Mouse (Mus musculus): Measurements from ENCODE around the gene Ndufa9. TPM values are rescaled to one million over a fixed set of nuclear protein-coding genes. Genes with fewer than 3 reads are reported as not detected.

Gene Ndufa9
- total and polyA plus RNA-seq, 2 experiments, result 132 to 143 TPM

GRCm38 (mm10) chr6:126816338-126816737 lies 32.6 kb downstream of the Ndufa9 start:
- Histone ChIP-seq H3K79me2 (ENCODE audit: control insufficient read depth, insufficient read depth, low read length) (no peaks in the 10 kb centered on the region), H3K9ac (ENCODE audit: low read depth, low read length) (no peak overlapping the region), H3K4me1 (ENCODE audit: control insufficient read depth, insufficient read depth, low read length) (no peaks in the 10 kb centered on the region), H3K27me3 (ENCODE audit: control insufficient read depth, insufficient read depth, low read length) (no peaks in the 10 kb centered on the region), H3K4me3 (ENCODE audit: insufficient read depth, low read depth, low read length) (no peak overlapping the region), H3K36me3 (ENCODE audit: control insufficient read depth, insufficient read depth, low read length) (peaks cover 11% of the 10 kb centered on the region; the same call in 1 of the 2 replicates), H3K27ac (replicated peaks; ENCODE audit: insufficient read depth, low read depth, low read length) (no peak overlapping the region)
- no peak for DNase-seq (ENCODE audit: extremely low read depth, low read depth, low spot score)
- 96% methylated on average over 8 of the region's 8 CpGs for WGBS
- no peak for TF ChIP-seq POLR2A (IDR thresholded peaks at IDR 0.05; ENCODE audit: extremely low read depth, insufficient read depth, low read length)
- TF ChIP-seq CTCF (IDR thresholded peaks at IDR 0.05; ENCODE audit: low read depth, low read length), result no peak

GRCm38 (mm10) chr6:126815206-126815750 lies 33.7 kb downstream of the Ndufa9 start:
- Histone ChIP-seq H3K4me3 (ENCODE audit: insufficient read depth, low read depth, low read length) (no peak overlapping the region), H3K79me2 (ENCODE audit: control insufficient read depth, insufficient read depth, low read length) (no peaks in the 10 kb centered on the region), H3K27me3 (ENCODE audit: control insufficient read depth, insufficient read depth, low read length) (no peaks in the 10 kb centered on the region), H3K27ac (replicated peaks; ENCODE audit: insufficient read depth, low read depth, low read length) (no peak overlapping the region), H3K36me3 (ENCODE audit: control insufficient read depth, insufficient read depth, low read length) (peaks cover 2% of the 10 kb centered on the region; the same call in 1 of the 2 replicates), H3K9ac (ENCODE audit: low read depth, low read length) (no peak overlapping the region), H3K4me1 (ENCODE audit: control insufficient read depth, insufficient read depth, low read length) (no peaks in the 10 kb centered on the region)
- 75% methylated on average over 6 of the region's 6 CpGs for WGBS
- DNase-seq (ENCODE audit: extremely low read depth, low read depth, low spot score), result no peak
- TF ChIP-seq CTCF (IDR thresholded peaks at IDR 0.05; ENCODE audit: low read depth, low read length), result no peak
- TF ChIP-seq POLR2A (IDR thresholded peaks at IDR 0.05; ENCODE audit: extremely low read depth, insufficient read depth, low read length), result no peak

- DNase-seq (ENCODE audit: extremely low read depth, low read depth, low spot score), result no peak
- no peak overlapping the region for H3K9ac ChIP-seq (ENCODE audit: low read depth, low read length)
- TF ChIP-seq CTCF (IDR thresholded peaks at IDR 0.05; ENCODE audit: low read depth, low read length) (no peak), POLR2A (IDR thresholded peaks at IDR 0.05; ENCODE audit: extremely low read depth, insufficient read depth, low read length) (no peak)
- H3K36me3 ChIP-seq (ENCODE audit: control insufficient read depth, insufficient read depth, low read length), result no peaks in the 10 kb centered on the region
- no peaks in the 10 kb centered on the region for H3K4me1 ChIP-seq (ENCODE audit: control insufficient read depth, insufficient read depth, low read length)
- WGBS, result 78% methylated on average over 4 of the region's 4 CpGs
- H3K79me2 ChIP-seq (ENCODE audit: control insufficient read depth, insufficient read depth, low read length), result no peaks in the 10 kb centered on the region
- no peak overlapping the region for H3K4me3 ChIP-seq (ENCODE audit: insufficient read depth, low read depth, low read length)
- no peaks in the 10 kb centered on the region for H3K27me3 ChIP-seq (ENCODE audit: control insufficient read depth, insufficient read depth, low read length)
- H3K27ac ChIP-seq (replicated peaks; ENCODE audit: insufficient read depth, low read depth, low read length), result no peak overlapping the region
These were observed 37.5 kb downstream of the Ndufa9 start for GRCm38 (mm10) chr6:126811481-126811880.

- TF ChIP-seq CTCF (IDR thresholded peaks at IDR 0.05; ENCODE audit: low read depth, low read length) (no peak), POLR2A (IDR thresholded peaks at IDR 0.05; ENCODE audit: extremely low read depth, insufficient read depth, low read length) (no peak)
- no peaks in the 10 kb centered on the region for H3K4me1 ChIP-seq (ENCODE audit: control insufficient read depth, insufficient read depth, low read length)
- no peaks in the 10 kb centered on the region for H3K36me3 ChIP-seq (ENCODE audit: control insufficient read depth, insufficient read depth, low read length)
- no peaks in the 10 kb centered on the region for H3K27me3 ChIP-seq (ENCODE audit: control insufficient read depth, insufficient read depth, low read length)
- no peak for DNase-seq (ENCODE audit: extremely low read depth, low read depth, low spot score)
- H3K4me3 ChIP-seq (ENCODE audit: insufficient read depth, low read depth, low read length), result peak overlapping the region; percentile 5; the same call in 1 of the 2 replicates
- 78% methylated on average over 8 of the region's 8 CpGs for WGBS
- no peaks in the 10 kb centered on the region for H3K79me2 ChIP-seq (ENCODE audit: control insufficient read depth, insufficient read depth, low read length)
- no peak overlapping the region for H3K27ac ChIP-seq (replicated peaks; ENCODE audit: insufficient read depth, low read depth, low read length)
- no peak overlapping the region for H3K9ac ChIP-seq (ENCODE audit: low read depth, low read length)
These were observed 40.4 kb downstream of the Ndufa9 start for GRCm38 (mm10) chr6:126808561-126808960.

- Histone ChIP-seq H3K79me2 (ENCODE audit: control insufficient read depth, insufficient read depth, low read length) (no peaks in the 10 kb centered on the region), H3K9ac (ENCODE audit: low read depth, low read length) (no peak overlapping the region), H3K36me3 (ENCODE audit: control insufficient read depth, insufficient read depth, low read length) (no peaks in the 10 kb centered on the region), H3K4me3 (ENCODE audit: insufficient read depth, low read depth, low read length) (peak overlapping the region; percentile 5; the same call in 1 of the 2 replicates), H3K27ac (replicated peaks; ENCODE audit: insufficient read depth, low read depth, low read length) (no peak overlapping the region), H3K4me1 (ENCODE audit: control insufficient read depth, insufficient read depth, low read length) (no peaks in the 10 kb centered on the region), H3K27me3 (ENCODE audit: control insufficient read depth, insufficient read depth, low read length) (no peaks in the 10 kb centered on the region)
- no peak for TF ChIP-seq POLR2A (IDR thresholded peaks at IDR 0.05; ENCODE audit: extremely low read depth, insufficient read depth, low read length)
- TF ChIP-seq CTCF (IDR thresholded peaks at IDR 0.05; ENCODE audit: low read depth, low read length), result no peak
- no peak for DNase-seq (ENCODE audit: extremely low read depth, low read depth, low spot score)
- 62% methylated on average over 4 of the region's 4 CpGs for WGBS
These were observed 40.8 kb downstream of the Ndufa9 start for GRCm38 (mm10) chr6:126808134-126808533.

GRCm38 (mm10) chr6:126806783-126807182 lies 42.2 kb downstream of the Ndufa9 start:
- H3K4me1 ChIP-seq (ENCODE audit: control insufficient read depth, insufficient read depth, low read length), result no peaks in the 10 kb centered on the region

More at GRCm38 (mm10) chr6:126806783-126807182, 42.2 kb downstream of the Ndufa9 start:
- H3K4me3 ChIP-seq (ENCODE audit: insufficient read depth, low read depth, low read length), result no peak overlapping the region
- WGBS, result 87% methylated on average over 3 of the region's 3 CpGs
- TF ChIP-seq CTCF (IDR thresholded peaks at IDR 0.05; ENCODE audit: low read depth, low read length), result peak; percentile 39
- no peak for TF ChIP-seq POLR2A (IDR thresholded peaks at IDR 0.05; ENCODE audit: extremely low read depth, insufficient read depth, low read length)
- H3K36me3 ChIP-seq (ENCODE audit: control insufficient read depth, insufficient read depth, low read length), result no peaks in the 10 kb centered on the region
- no peak overlapping the region for H3K9ac ChIP-seq (ENCODE audit: low read depth, low read length)
- H3K27me3 ChIP-seq (ENCODE audit: control insufficient read depth, insufficient read depth, low read length), result no peaks in the 10 kb centered on the region
- H3K79me2 ChIP-seq (ENCODE audit: control insufficient read depth, insufficient read depth, low read length), result no peaks in the 10 kb centered on the region
- no peak for DNase-seq (ENCODE audit: extremely low read depth, low read depth, low spot score)
- H3K27ac ChIP-seq (replicated peaks; ENCODE audit: insufficient read depth, low read depth, low read length), result no peak overlapping the region
